Mouse (Mus musculus) cortical plate, adult 2 months (tissue): ENCODE results near the gene Fam135a.

Experiments
- CTCF ChIP-seq: fragments of 200-500 bp; IDR thresholded peaks from 2 replicates; pipeline ENCODE4 v1.5.1; 2011; ENCODE audit warnings: mild to moderate bottlenecking, control low read depth, low read length; ENCODE audit not compliant: insufficient read depth; ENCODE audit errors: extremely low read depth
- POLR2A ChIP-seq: fragments of 200-500 bp; IDR thresholded peaks from 2 replicates; pipeline ENCODE4 v1.6.1; 2011; ENCODE audit warnings: mild to moderate bottlenecking, low read length, control low read depth; ENCODE audit not compliant: insufficient read depth; ENCODE audit errors: extremely low read depth

GRCm38 (mm10) chr1:24046730-24047510 lies 53.2 kb downstream of the Fam135a start:
- TF ChIP-seq POLR2A = no peak
- TF ChIP-seq CTCF = no peak
